Mouse (Mus musculus) hindbrain, embryonic 15.5 days (tissue): ENCODE data around the gene Kctd5. TPM values are rescaled to one million over a fixed set of nuclear protein-coding genes. Genes with fewer than 3 reads are reported as not detected.

ENCODE experiments used
- ATAC-seq: fragments of 200-750 bp; cut with Nextera tagmentation; 2 replicates; pipeline ENCODE4 v1.8.0; 2017; ENCODE audit warnings: low read depth, moderate number of reproducible peaks, moderate TSS enrichment; ENCODE audit not compliant: low FRiP score
- H3K27ac ChIP-seq: fragments of 300-500 bp; sonication (generic); replicated peaks from 2 replicates; pipeline ENCODE4 v1.5.1; 2015; ENCODE audit warnings: mild to moderate bottlenecking, inconsistent platforms
- H3K27me3 ChIP-seq: fragments of 300-500 bp; sonication (generic); 2 replicates; pipeline ENCODE4 v1.6.1; 2015; ENCODE audit warnings: control low read depth, inconsistent platforms
- H3K36me3 ChIP-seq: fragments of 300-500 bp; sonication (generic); 2 replicates; pipeline ENCODE4 v1.6.1; 2015; ENCODE audit warnings: control low read depth, inconsistent platforms
- H3K4me1 ChIP-seq: fragments of 300-500 bp; sonication (generic); replicated peaks from 2 replicates; pipeline ENCODE4 v1.6.1; 2015; ENCODE audit warnings: control low read depth, inconsistent platforms
- H3K4me2 ChIP-seq: fragments of 300-500 bp; sonication (generic); 2 replicates; pipeline ENCODE4 v1.6.1; 2015; ENCODE audit warnings: moderate library complexity, mild to moderate bottlenecking, inconsistent platforms
- H3K4me3 ChIP-seq: fragments of 300-500 bp; sonication (generic); 2 replicates; pipeline ENCODE4 v1.5.1; 2015; ENCODE audit warnings: mild to moderate bottlenecking, inconsistent platforms
- H3K9ac ChIP-seq: fragments of 300-500 bp; sonication (generic); 2 replicates; pipeline ENCODE4 v1.6.1; 2015; ENCODE audit warnings: inconsistent platforms
- H3K9me3 ChIP-seq: fragments of 300-500 bp; sonication (generic); 2 replicates; pipeline ENCODE4 v1.6.1; 2016; ENCODE audit warnings: control low read depth, inconsistent platforms
- WGBS: fragments of 180-500 bp; shearing (Covaris S2); methylation state at CpG from one replicate; pipeline ENCODE4 v1.1.7; 2015; 5-methylcytosine and 5-hydroxymethylcytosine counted together
- microRNA-seq: library from miRNA; unstranded; fragments of <30 nt; microRNA quantifications from one replicate; pipeline ENCODE4, GENCODE M21; 2016
- polyA plus RNA-seq: library from polyadenylated mRNA; unstranded; fragments of >200 nt; fragmentation: Nextera tagmentation; extraction: Ambion mirVana; gene quantifications from 2 replicates; pipeline ENCODE4 v1.2.1, GENCODE M21; 2015

Kctd5 gene
- polyA plus RNA-seq, 1 experiment from 2014 or later = 77.3 TPM

DNA sequence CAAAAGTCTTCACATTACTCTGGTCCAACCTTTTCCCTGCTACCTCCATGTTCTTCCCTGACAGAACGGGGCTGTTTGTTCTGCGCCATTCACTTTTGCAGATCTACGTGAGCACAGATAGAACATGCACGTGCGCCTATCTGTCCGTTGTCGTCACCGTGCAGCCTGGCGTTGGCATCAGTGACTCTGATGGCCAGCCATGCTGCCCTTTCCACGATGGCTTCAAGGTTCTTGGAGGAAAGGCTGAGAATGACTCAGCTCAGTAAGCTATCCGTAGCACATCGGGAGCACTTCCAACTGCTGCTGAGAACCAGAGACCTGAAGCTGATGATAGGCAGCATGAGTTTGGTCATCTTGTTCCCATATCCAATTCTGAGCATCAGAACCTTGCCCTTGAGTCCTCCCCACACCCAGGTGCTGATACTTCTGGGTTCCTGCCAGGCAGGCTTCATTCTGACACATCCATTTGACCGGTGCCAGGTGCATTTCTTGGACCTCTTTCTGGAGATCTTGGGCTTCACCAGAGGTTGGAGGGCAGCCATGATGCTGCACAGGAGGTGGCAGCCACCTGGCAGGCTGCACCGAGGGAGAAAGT lies 69.1 kb downstream of the Kctd5 start:
- no peak for ATAC-seq
- H3K27me3 ChIP-seq = no peaks in the 10 kb centered on the region
- no peak overlapping the region for H3K27ac ChIP-seq
- no peak overlapping the region for H3K4me3 ChIP-seq
- no peaks in the 10 kb centered on the region for H3K4me1 ChIP-seq
- no peaks in the 10 kb centered on the region for H3K36me3 ChIP-seq
- H3K9ac ChIP-seq = no peak overlapping the region
- no peak overlapping the region for H3K4me2 ChIP-seq
- WGBS = 90% methylated on average over 14 of the region's 14 CpGs
- no peaks in the 10 kb centered on the region for H3K9me3 ChIP-seq

DNA sequence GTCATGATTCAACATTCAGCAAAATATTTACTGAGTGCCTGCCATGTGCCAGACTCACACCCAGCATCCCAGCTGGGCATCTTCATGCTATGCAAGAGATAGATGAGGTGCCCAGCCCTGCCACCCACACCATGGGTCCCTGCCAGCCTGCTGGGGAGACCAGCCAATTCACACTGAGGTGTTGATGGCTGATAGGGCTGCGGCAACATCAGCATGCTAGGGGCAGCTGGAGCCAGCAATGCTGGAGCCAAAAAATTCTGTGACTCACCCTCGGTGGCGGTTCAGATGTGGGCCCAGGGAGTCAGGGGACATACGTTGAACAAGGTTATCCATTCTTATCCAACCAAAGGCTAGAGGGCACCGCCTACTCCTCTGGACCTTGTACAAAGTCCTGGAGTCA lies 72.9 kb downstream of the Kctd5 start:
- Histone ChIP-seq H3K4me1 (no peaks in the 10 kb centered on the region), H3K9me3 (no peaks in the 10 kb centered on the region), H3K4me2 (no peak overlapping the region), H3K27me3 (no peaks in the 10 kb centered on the region), H3K9ac (no peak overlapping the region), H3K27ac (no peak overlapping the region), H3K4me3 (no peak overlapping the region), H3K36me3 (no peaks in the 10 kb centered on the region)
- no peak for ATAC-seq
- WGBS = 64% methylated on average over 5 of the region's 5 CpGs

GRCm38 (mm10) chr17:23998383-23998782 lies 74.9 kb downstream of the Kctd5 start:
- H3K9ac ChIP-seq = no peak overlapping the region
- H3K4me2 ChIP-seq = no peak overlapping the region
- H3K27ac ChIP-seq = no peak overlapping the region
- peaks cover 7% of the 10 kb centered on the region; the same call in 1 of the 2 replicates for H3K4me1 ChIP-seq
- no peak overlapping the region for H3K4me3 ChIP-seq
- 80% methylated on average over 6 of the region's 6 CpGs for WGBS
- no peak for ATAC-seq
- H3K27me3 ChIP-seq = no peaks in the 10 kb centered on the region
- H3K36me3 ChIP-seq = no peaks in the 10 kb centered on the region
- H3K9me3 ChIP-seq = no peaks in the 10 kb centered on the region

- Histone ChIP-seq H3K27ac (no peak within 1 kb of the TSS), H3K4me3 (no peak within 1 kb of the TSS), H3K27me3 (no peaks in the 10 kb centered on the region), H3K4me2 (no peak within 1 kb of the TSS), H3K9me3 (no peaks in the 10 kb centered on the region), H3K9ac (no peak within 1 kb of the TSS), H3K4me1 (peaks cover 12% of the 10 kb centered on the region), H3K36me3 (no peaks in the 10 kb centered on the region)
- WGBS = 71% methylated on average over 2 of the region's 2 CpGs
- no peak for ATAC-seq
Measured at GRCm38 (mm10) chr17:23997901-23998300, 75.4 kb downstream of the Kctd5 start, which contains the start of gene Prss22. TSS of gene Prss22 (minus strand) at chr17:23998100.

Small RNAs within 50 kb of the gene (microRNA-seq; reads per million reads assigned to microRNA genes)
- gene Gm27700 = not detected

Other genes starting within 250 kb of the Kctd5 start
- 1,257 and 1,293 TPM in 2 replicates for gene Elob, start 244.3 kb downstream of the Kctd5 start, polyA plus RNA-seq
- 0.17 and 0.35 TPM in 2 replicates for gene Prss33, start 237.4 kb downstream of the Kctd5 start, polyA plus RNA-seq
- not detected in 2 replicates for gene Prss32, start 229.6 kb downstream of the Kctd5 start, polyA plus RNA-seq
- 1.3 and 1.8 TPM in 2 replicates for gene Prss41, start 229.3 kb downstream of the Kctd5 start, polyA plus RNA-seq
- gene Prss21, start 205.4 kb downstream of the Kctd5 start, polyA plus RNA-seq = not detected in 2 replicates
- gene Dcpp1, start 192.6 kb downstream of the Kctd5 start, polyA plus RNA-seq = not detected in 2 replicates
- gene Dcpp2, start 192.6 kb downstream of the Kctd5 start, polyA plus RNA-seq = not detected in 2 replicates
- not detected in 2 replicates for gene Dcpp3, start 156.0 kb downstream of the Kctd5 start, polyA plus RNA-seq
- not detected in 2 replicates for gene Sbp, start 131.8 kb downstream of the Kctd5 start, polyA plus RNA-seq
- not detected in 2 replicates for gene Sbpl, start 118.2 kb downstream of the Kctd5 start, polyA plus RNA-seq
- 0.18 TPM in 1 of 2 replicates, not detected in the other for gene Prss30, start 92.9 kb downstream of the Kctd5 start, polyA plus RNA-seq
- gene Prss22, start 75.4 kb downstream of the Kctd5 start, polyA plus RNA-seq = not detected in 2 replicates
- 0.31 and 0.34 TPM in 2 replicates for gene Prss27, start 35.3 kb downstream of the Kctd5 start, polyA plus RNA-seq
- gene Pdpk1, start 77.4 kb upstream of the Kctd5 start, polyA plus RNA-seq = 63.8 and 64.4 TPM in 2 replicates
- 33.6 and 38.8 TPM in 2 replicates for gene Amdhd2, start 90.3 kb upstream of the Kctd5 start, polyA plus RNA-seq
- gene Atp6v0c, start 96.2 kb upstream of the Kctd5 start, polyA plus RNA-seq = 1,386 and 1,520 TPM in 2 replicates
- 26.9 TPM in 2 replicates for gene Tbc1d24, start 132.1 kb upstream of the Kctd5 start, polyA plus RNA-seq
- 4.9 and 5.8 TPM in 2 replicates for gene Ntn3, start 136.0 kb upstream of the Kctd5 start, polyA plus RNA-seq
- 10.2 and 12.6 TPM in 2 replicates for gene Tedc2, start 147.4 kb upstream of the Kctd5 start, polyA plus RNA-seq
- gene Ccnf, start 178.0 kb upstream of the Kctd5 start, polyA plus RNA-seq = 18.5 and 18.7 TPM in 2 replicates